Mouse (Mus musculus): Measurements from ENCODE around the gene Trim8. TPM values are rescaled to one million over a fixed set of nuclear protein-coding genes. Genes with fewer than 3 reads are reported as not detected.

The Trim8 gene
- polyA plus RNA-seq, 1 experiment from 2014 or later: 20.9 TPM

Other genes with a start within 250 kb of the Trim8 start
- 10.6 TPM in 2 replicates for gene Nfkb2, start 197.4 kb upstream of the Trim8 start, polyA plus RNA-seq (2015; fragmentation: Nextera tagmentation; extraction: Ambion mirVana)
- gene Psd, start 174.5 kb upstream of the Trim8 start, polyA plus RNA-seq (2015; fragmentation: Nextera tagmentation; extraction: Ambion mirVana): 52.9 and 54.7 TPM in 2 replicates
- gene Fbxl15, start 173.5 kb upstream of the Trim8 start, polyA plus RNA-seq (2015; fragmentation: Nextera tagmentation; extraction: Ambion mirVana): 16.7 TPM in 2 replicates
- gene Cuedc2, start 163.0 kb upstream of the Trim8 start, polyA plus RNA-seq (2015; fragmentation: Nextera tagmentation; extraction: Ambion mirVana): 134 and 137 TPM in 2 replicates
- 11.9 and 12.9 TPM in 2 replicates for gene Mfsd13a, start 160.6 kb upstream of the Trim8 start, polyA plus RNA-seq (2015; fragmentation: Nextera tagmentation; extraction: Ambion mirVana)
- 1.4 and 1.5 TPM in 2 replicates for gene 2310034G01Rik, start 151.4 kb upstream of the Trim8 start, polyA plus RNA-seq (2015; fragmentation: Nextera tagmentation; extraction: Ambion mirVana)
- gene Actr1a, start 106.0 kb upstream of the Trim8 start, polyA plus RNA-seq (2015; fragmentation: Nextera tagmentation; extraction: Ambion mirVana): 122 TPM in 2 replicates
- gene Sufu, start 104.8 kb upstream of the Trim8 start, polyA plus RNA-seq (2015; fragmentation: Nextera tagmentation; extraction: Ambion mirVana): 24.9 and 26.2 TPM in 2 replicates
- 98.2 and 103 TPM in 2 replicates for gene Arl3, start 71.5 kb downstream of the Trim8 start, polyA plus RNA-seq (2015; fragmentation: Nextera tagmentation; extraction: Ambion mirVana)
- 21.9 and 23.8 TPM in 2 replicates for gene Sfxn2, start 71.7 kb downstream of the Trim8 start, polyA plus RNA-seq (2015; fragmentation: Nextera tagmentation; extraction: Ambion mirVana)
- 40.4 and 42.8 TPM in 2 replicates for gene Wbp1l, start 97.4 kb downstream of the Trim8 start, polyA plus RNA-seq (2015; fragmentation: Nextera tagmentation; extraction: Ambion mirVana)
- gene Cyp17a1, start 171.5 kb downstream of the Trim8 start, polyA plus RNA-seq (2015; fragmentation: Nextera tagmentation; extraction: Ambion mirVana): not detected in 2 replicates
- gene Borcs7, start 188.2 kb downstream of the Trim8 start, polyA plus RNA-seq (2015; fragmentation: Nextera tagmentation; extraction: Ambion mirVana): 14.9 and 16.8 TPM in 2 replicates
- 28.9 and 33.0 TPM in 2 replicates for gene As3mt, start 205.8 kb downstream of the Trim8 start, polyA plus RNA-seq (2015; fragmentation: Nextera tagmentation; extraction: Ambion mirVana)